Mouse (Mus musculus) hindbrain, embryonic 13.5 days (tissue): ENCODE data around the gene Cutc. TPM values are rescaled to one million over a fixed set of nuclear protein-coding genes. Genes with fewer than 3 reads are reported as not detected.

Source experiments
- ATAC-seq: fragments of 200-750 bp; cut with Nextera tagmentation; 2 replicates; pipeline ENCODE4 v1.8.0; 2017; ENCODE audit warnings: moderate TSS enrichment; ENCODE audit not compliant: low FRiP score
- H3K27ac ChIP-seq: fragments of 300-500 bp; sonication (generic); 2 replicates; pipeline ENCODE4 v1.5.1; 2015; ENCODE audit warnings: inconsistent platforms, mild to moderate bottlenecking, moderate library complexity
- H3K27me3 ChIP-seq: fragments of 300-500 bp; sonication (generic); 2 replicates; pipeline ENCODE4 v1.6.1; 2015; ENCODE audit warnings: mild to moderate bottlenecking, inconsistent platforms
- H3K36me3 ChIP-seq: fragments of 300-500 bp; sonication (generic); 2 replicates; pipeline ENCODE4 v1.6.1; 2015; ENCODE audit warnings: mild to moderate bottlenecking, inconsistent platforms
- H3K4me1 ChIP-seq: fragments of 300-500 bp; sonication (generic); replicated peaks from 2 replicates; pipeline ENCODE4 v1.6.1; 2015; ENCODE audit warnings: inconsistent platforms
- H3K4me2 ChIP-seq: fragments of 300-500 bp; sonication (generic); 2 replicates; pipeline ENCODE4 v1.6.1; 2015; ENCODE audit warnings: inconsistent platforms, mild to moderate bottlenecking, moderate library complexity
- H3K4me3 ChIP-seq: fragments of 300-500 bp; sonication (generic); 2 replicates; pipeline ENCODE4 v1.5.1; 2015; ENCODE audit warnings: mild to moderate bottlenecking, inconsistent platforms
- H3K9ac ChIP-seq: fragments of 300-500 bp; sonication (generic); 2 replicates; pipeline ENCODE4 v1.6.1; 2015; ENCODE audit warnings: mild to moderate bottlenecking, inconsistent platforms
- H3K9me3 ChIP-seq: fragments of 300-500 bp; sonication (generic); 2 replicates; pipeline ENCODE4 v1.6.1; 2016; ENCODE audit warnings: inconsistent platforms
- WGBS: fragments of 180-500 bp; shearing (Covaris S2); methylation state at CpG from one replicate; pipeline ENCODE4 v1.1.7; 2015; 5-methylcytosine and 5-hydroxymethylcytosine counted together
- polyA plus RNA-seq: library from polyadenylated mRNA; unstranded; fragments of >200 nt; fragmentation: Nextera tagmentation; extraction: Ambion mirVana; gene quantifications from 2 replicates; pipeline ENCODE4 v1.2.1, GENCODE M21; 2015

Gene Cutc
- polyA plus RNA-seq, 1 experiment from 2014 or later: 8.0 TPM

DNA sequence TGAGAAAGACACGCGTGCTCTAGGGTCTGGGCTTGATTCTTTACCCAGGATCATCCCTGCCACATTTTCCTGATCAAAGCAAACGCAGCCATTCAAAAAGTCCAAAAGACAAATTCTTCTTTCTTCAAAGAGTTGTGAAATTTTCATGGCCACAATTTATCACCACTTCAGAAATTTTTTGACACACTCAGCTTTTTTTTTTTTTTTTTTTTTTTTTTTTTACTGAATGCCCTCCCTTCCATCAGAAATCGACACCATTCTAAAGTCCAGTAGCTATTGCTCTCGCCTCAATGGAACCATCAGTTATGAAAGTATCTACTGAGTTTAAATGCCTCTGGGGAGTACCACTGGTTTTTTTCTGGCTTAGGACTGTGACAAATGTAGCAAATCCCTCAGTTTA lies 27.6 kb downstream of the Cutc start:
- no peaks in the 10 kb centered on the region for H3K36me3 ChIP-seq
- no peak overlapping the region for H3K4me2 ChIP-seq
- no peaks in the 10 kb centered on the region for H3K27me3 ChIP-seq
- H3K4me1 ChIP-seq: no peaks in the 10 kb centered on the region
- no peak overlapping the region for H3K9ac ChIP-seq
- 90% methylated on average over 5 of the region's 5 CpGs for WGBS
- no peaks in the 10 kb centered on the region for H3K9me3 ChIP-seq
- no peak for ATAC-seq
- no peak overlapping the region for H3K27ac ChIP-seq
- H3K4me3 ChIP-seq: no peak overlapping the region

DNA sequence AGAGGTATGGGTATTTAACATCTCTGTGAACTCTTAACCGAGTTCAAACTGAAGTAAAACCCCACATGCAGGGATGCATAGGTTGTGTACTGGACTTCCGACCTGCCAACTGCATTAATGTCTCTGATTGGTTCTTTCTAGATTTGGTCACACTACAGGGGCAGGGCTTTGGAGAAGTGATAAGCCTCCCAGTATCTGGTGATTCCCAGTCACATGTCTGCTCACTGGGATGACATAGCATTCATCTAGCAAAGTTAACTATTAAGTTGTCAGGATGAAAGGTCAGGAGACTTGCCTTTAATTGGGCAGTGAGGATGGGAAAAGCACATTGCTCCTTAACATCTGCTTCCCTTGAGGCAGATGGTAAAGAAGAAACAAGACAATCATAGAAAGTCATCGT lies 29.2 kb downstream of the Cutc start, which contains the start of gene Abcc2:
Gene Abcc2, plus strand, starts transcription at position 213 of the 400 bp plus-strand sequence.
- H3K4me2 ChIP-seq: no peak within 1 kb of the TSS
- H3K27me3 ChIP-seq: no peaks in the 10 kb centered on the region
- H3K4me1 ChIP-seq: no peaks in the 10 kb centered on the region
- no peak within 1 kb of the TSS for H3K4me3 ChIP-seq
- H3K9me3 ChIP-seq: no peaks in the 10 kb centered on the region
- no peaks in the 10 kb centered on the region for H3K36me3 ChIP-seq
- no peak within 1 kb of the TSS for H3K27ac ChIP-seq
- no peak for ATAC-seq
- 88% methylated on average over 3 of the region's 3 CpGs for WGBS
- no peak within 1 kb of the TSS for H3K9ac ChIP-seq

DNA sequence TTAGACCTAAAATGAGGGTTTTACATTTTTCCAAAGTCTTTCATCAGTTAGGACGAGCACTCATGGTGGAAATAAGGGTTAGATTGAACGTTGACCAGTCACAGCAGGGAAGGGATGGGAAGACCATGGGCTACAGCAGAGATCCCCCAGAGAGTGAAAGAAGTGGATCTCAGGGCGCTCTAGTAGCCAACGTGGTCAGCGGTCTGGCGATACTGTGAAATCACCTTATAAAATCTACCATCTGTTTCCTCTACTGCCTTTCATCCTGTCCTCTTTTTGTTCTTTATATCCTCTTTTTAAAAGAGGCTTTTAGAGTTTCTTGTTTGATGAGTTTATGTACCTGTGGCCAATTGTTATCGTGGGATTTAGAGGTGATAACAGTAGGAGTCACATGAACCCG lies 32.0 kb downstream of the Cutc start:
- WGBS: 85% methylated on average over 8 of the region's 8 CpGs
- H3K4me3 ChIP-seq: no peak overlapping the region
- no peak for ATAC-seq
- no peaks in the 10 kb centered on the region for H3K4me1 ChIP-seq
- H3K4me2 ChIP-seq: no peak overlapping the region
- no peak overlapping the region for H3K9ac ChIP-seq
- H3K27ac ChIP-seq: no peak overlapping the region
- H3K36me3 ChIP-seq: no peaks in the 10 kb centered on the region
- H3K27me3 ChIP-seq: no peaks in the 10 kb centered on the region
- no peaks in the 10 kb centered on the region for H3K9me3 ChIP-seq

DNA sequence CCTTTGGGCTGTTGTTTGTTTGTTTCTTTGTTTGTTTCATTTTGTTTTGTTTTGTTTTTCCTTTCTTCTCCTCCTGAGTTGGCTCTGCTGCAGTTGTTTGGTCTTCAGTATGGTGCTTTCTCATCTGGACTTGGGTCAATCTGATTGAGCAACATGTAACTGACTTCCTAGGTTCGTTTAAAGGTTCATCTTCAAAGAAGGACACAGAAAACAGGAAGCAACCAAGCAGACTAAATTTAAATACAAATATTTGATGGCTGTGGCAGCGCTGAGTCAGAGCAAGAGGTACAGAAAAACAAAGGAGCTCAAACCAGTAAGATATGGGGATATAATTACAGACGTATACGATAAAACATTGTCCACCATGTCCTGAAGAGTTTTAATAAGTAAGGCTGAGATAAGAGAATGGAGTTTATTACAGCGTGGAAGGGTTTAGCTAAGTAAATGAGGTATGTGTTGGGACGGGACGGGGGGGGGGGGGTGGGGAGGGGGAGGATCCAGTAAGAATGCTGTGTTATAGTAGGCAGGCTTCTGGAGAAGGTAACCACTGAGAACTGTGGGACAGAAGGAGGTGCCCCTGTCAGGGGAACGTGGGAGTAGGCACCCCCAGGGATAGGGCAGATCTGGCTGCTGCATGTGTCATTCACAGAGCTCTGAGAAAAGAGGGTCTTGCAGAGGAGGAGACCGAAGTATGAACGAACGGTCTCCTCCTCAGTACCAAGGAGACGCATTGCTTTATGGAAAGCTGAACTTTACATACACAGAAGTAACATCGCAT lies 33.6 kb downstream of the Cutc start:
- Histone ChIP-seq H3K4me3 (no peak overlapping the region), H3K4me2 (no peak overlapping the region), H3K27me3 (no peaks in the 10 kb centered on the region), H3K36me3 (no peaks in the 10 kb centered on the region), H3K9me3 (no peaks in the 10 kb centered on the region), H3K27ac (no peak overlapping the region), H3K4me1 (no peaks in the 10 kb centered on the region), H3K9ac (no peak overlapping the region)
- ATAC-seq: no peak
- 82% methylated on average over 13 of the region's 13 CpGs for WGBS

DNA sequence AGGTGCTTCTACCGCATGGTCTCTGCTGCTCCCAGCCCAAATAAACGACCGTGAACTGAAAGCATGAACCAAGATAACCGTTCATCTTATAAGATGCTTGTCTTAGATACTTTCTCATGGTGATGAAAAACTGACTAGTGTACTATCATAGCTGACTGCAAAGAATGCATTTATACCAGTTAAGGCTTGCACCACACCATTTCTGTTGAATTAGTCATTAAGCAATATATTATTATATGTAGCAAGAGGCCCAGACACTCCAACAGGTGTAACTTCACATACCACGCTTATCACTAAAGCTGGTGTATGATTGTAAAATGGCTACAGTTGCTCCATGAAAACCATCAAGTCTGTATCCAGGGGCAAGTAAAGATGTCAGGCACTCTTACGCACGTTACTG lies 37.0 kb downstream of the Cutc start:
- H3K27me3 ChIP-seq: no peaks in the 10 kb centered on the region
- no peaks in the 10 kb centered on the region for H3K9me3 ChIP-seq
- no peak overlapping the region for H3K4me3 ChIP-seq
- WGBS: 95% methylated on average over 7 of the region's 7 CpGs
- H3K9ac ChIP-seq: no peak overlapping the region
- ATAC-seq: no peak
- no peaks in the 10 kb centered on the region for H3K36me3 ChIP-seq
- no peak overlapping the region for H3K27ac ChIP-seq
- no peak overlapping the region for H3K4me2 ChIP-seq
- H3K4me1 ChIP-seq: no peaks in the 10 kb centered on the region

DNA sequence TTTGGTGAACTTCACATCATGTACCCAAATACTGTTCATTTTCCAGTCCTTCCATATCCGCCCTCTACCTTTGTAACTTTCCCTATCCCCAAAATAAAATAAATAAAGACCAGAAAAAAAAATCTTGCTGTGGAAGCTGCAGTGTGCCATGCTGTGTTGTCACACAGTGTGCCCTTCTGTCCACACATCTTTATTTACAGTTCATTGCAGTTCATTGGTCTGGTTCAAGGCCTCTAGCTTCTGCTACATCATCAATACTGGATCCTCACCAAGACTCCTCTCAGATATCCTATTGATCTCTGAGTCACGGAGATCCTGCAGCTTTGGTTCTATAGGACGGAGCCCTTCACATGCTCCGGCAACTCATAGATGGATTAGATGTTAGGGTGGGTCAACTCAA lies 39.7 kb downstream of the Cutc start:
- no peaks in the 10 kb centered on the region for H3K36me3 ChIP-seq
- 90% methylated on average over 4 of the region's 4 CpGs for WGBS
- ATAC-seq: no peak
- H3K4me1 ChIP-seq: no peaks in the 10 kb centered on the region
- no peaks in the 10 kb centered on the region for H3K27me3 ChIP-seq
- H3K4me2 ChIP-seq: no peak overlapping the region
- no peaks in the 10 kb centered on the region for H3K9me3 ChIP-seq
- H3K4me3 ChIP-seq: no peak overlapping the region
- no peak overlapping the region for H3K27ac ChIP-seq
- no peak overlapping the region for H3K9ac ChIP-seq

DNA sequence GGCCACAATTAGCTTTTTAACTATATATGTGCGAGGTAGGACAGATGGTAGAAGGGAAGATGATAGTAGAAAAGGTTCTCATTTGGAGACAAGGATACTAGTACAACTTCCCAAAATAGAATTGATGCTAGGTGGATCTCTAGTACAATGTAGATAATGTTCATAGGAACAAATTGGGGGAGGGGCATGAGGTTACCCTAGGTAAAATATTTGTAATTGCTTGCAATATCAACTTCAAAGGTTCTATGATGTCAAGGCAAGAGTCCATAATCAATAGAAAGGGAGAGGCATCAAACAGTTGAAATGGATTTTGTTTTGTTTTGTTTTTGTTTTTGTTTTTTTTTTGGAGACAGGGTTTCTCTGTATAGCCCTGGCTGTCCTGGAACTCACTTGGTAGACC lies 41.2 kb downstream of the Cutc start:
- Histone ChIP-seq H3K4me2 (no peak overlapping the region), H3K36me3 (no peaks in the 10 kb centered on the region), H3K9me3 (no peaks in the 10 kb centered on the region), H3K9ac (no peak overlapping the region), H3K4me1 (no peaks in the 10 kb centered on the region), H3K27ac (no peak overlapping the region), H3K4me3 (no peak overlapping the region), H3K27me3 (no peaks in the 10 kb centered on the region)
- no peak for ATAC-seq
- 95% methylated on average over 1 of the region's 1 CpGs for WGBS

DNA sequence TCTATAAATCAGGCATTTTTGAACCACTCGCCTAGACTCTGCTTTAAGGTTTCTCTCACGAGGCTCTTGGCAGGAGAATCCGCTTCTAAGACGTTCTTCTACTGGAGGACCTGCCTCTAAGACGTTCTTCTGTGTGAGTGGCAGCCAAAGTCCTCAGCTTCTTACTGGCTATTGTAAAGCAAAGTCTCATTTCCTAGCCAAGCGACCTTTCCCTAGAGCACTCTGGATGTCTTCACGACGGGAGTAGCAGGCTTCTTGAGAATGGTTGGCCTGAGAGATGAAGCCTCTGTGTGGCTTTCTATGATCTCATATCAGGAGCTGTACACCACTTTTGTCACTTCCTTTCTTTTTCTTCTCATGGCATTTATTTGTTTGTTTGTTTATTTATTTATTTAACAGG lies 42.7 kb downstream of the Cutc start:
- no peak overlapping the region for H3K9ac ChIP-seq
- no peaks in the 10 kb centered on the region for H3K36me3 ChIP-seq
- no peak overlapping the region for H3K4me2 ChIP-seq
- H3K4me1 ChIP-seq: no peaks in the 10 kb centered on the region
- no peaks in the 10 kb centered on the region for H3K27me3 ChIP-seq
- no peaks in the 10 kb centered on the region for H3K9me3 ChIP-seq
- no peak overlapping the region for H3K4me3 ChIP-seq
- 86% methylated on average over 8 of the region's 8 CpGs for WGBS
- H3K27ac ChIP-seq: no peak overlapping the region
- ATAC-seq: no peak

DNA sequence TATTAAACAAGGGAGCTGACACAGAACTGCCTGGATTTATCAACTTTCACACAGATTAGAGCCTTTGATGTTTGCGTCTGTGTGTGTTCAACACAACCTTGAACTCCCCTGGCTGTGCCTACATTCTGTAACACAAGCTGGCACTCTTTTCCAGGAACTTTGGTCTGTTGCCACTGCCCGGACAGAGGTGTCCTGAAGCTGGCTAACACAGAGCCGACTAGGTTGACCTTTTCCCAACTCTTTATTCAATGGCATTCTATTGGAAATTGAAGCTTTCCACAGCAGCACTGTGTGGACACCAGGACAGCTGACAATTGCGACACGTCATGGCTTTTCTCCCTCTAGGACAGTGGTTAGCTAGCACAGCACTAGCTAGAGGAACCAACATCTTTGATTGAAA lies 44.4 kb downstream of the Cutc start:
- Histone ChIP-seq H3K4me3 (no peak overlapping the region), H3K27ac (no peak overlapping the region), H3K27me3 (no peaks in the 10 kb centered on the region), H3K36me3 (no peaks in the 10 kb centered on the region), H3K9me3 (no peaks in the 10 kb centered on the region), H3K9ac (no peak overlapping the region), H3K4me2 (no peak overlapping the region), H3K4me1 (no peaks in the 10 kb centered on the region)
- no peak for ATAC-seq
- 82% methylated on average over 5 of the region's 5 CpGs for WGBS

DNA sequence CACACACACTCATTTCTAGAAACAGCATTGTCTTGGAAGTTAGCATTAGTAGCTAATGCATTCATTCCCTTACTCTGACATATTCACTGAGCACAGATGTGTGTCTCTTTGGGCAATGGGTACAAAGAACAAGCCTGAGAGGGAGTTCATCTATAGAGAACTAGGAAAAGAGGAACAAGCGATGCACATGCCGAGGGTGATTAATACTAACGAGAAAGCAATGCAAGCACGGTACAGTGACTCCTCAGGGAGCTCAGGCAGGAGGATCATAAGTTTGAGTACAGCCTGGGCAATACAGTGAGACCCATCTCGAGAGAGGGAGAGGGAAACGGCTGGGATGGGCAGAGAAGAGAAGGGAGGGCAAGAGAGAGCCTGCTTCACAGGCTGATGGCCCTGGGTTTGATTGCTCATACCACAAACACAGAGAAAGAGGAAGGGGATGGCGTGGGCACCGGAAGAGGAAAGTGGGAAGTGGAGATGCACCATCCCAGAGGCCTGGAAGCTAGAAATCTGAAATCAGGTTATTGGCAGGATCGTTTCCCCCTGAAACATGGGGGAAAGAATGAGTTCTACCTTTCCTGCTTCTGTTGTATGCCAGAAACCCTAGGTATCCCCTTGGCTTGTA lies 48.7 kb downstream of the Cutc start:
- no peak for ATAC-seq
- WGBS: 81% methylated on average over 9 of the region's 9 CpGs

DNA sequence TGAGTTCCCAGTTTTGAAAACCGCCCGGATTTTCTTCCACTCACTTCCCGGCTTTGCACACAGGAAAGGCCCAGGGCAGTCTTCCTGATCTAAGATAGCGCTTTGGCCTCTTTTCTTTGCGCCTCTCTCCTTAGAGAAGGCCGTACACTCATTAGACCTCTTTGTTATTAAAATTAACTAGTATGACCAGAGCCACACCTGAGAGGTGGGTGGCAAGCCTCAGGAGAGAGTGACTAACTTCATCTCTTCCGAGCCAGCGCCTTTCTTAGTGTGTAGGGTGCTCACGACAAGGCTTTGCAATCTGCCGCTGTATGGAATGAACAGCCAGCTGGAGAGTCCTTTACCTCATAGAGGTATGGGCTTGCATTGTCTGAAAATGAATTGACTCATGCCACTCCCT lies 51.1 kb downstream of the Cutc start:
- 87% methylated on average over 10 of the region's 10 CpGs for WGBS
- H3K27ac ChIP-seq: no peak overlapping the region

More for the DNA sequence above, 48.7 kb downstream of the Cutc start:
- no peaks in the 10 kb centered on the region for H3K4me1 ChIP-seq
- no peak overlapping the region for H3K27ac ChIP-seq
- H3K4me2 ChIP-seq: no peak overlapping the region
- H3K9ac ChIP-seq: no peak overlapping the region
- no peaks in the 10 kb centered on the region for H3K9me3 ChIP-seq
- no peaks in the 10 kb centered on the region for H3K27me3 ChIP-seq
- no peaks in the 10 kb centered on the region for H3K36me3 ChIP-seq
- no peak overlapping the region for H3K4me3 ChIP-seq

DNA sequence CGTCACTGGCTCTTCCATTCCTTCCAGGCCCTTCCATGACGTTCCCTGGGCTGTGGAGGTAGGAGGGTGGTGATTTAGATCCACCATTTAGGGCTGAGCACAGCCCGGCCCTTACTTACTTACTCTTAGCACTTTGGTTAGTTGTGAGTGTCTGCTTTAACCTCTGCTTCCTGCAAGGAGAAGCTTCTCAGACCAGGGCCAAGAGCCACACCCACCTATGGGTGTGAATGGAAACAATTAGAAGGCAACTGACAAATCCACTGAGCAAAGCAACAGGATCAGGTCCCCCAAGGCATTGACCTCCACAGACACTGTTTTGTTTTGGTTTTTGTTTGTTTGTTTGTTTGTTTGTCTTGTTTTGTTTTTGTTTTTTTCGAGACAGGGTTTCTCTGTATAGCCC lies 56.5 kb downstream of the Cutc start:
- H3K36me3 ChIP-seq: no peaks in the 10 kb centered on the region
- no peaks in the 10 kb centered on the region for H3K27me3 ChIP-seq
- H3K9me3 ChIP-seq: no peaks in the 10 kb centered on the region
- H3K27ac ChIP-seq: no peak overlapping the region
- 44% methylated on average over 4 of the region's 4 CpGs for WGBS
- no peak overlapping the region for H3K4me3 ChIP-seq
- no peak for ATAC-seq
- H3K4me1 ChIP-seq: no peaks in the 10 kb centered on the region
- H3K4me2 ChIP-seq: no peak overlapping the region
- no peak overlapping the region for H3K9ac ChIP-seq

More for the DNA sequence above, 51.1 kb downstream of the Cutc start:
- no peak for ATAC-seq
- Histone ChIP-seq H3K9ac (no peak overlapping the region), H3K9me3 (no peaks in the 10 kb centered on the region), H3K36me3 (no peaks in the 10 kb centered on the region), H3K4me1 (no peaks in the 10 kb centered on the region), H3K27me3 (no peaks in the 10 kb centered on the region), H3K4me3 (no peak overlapping the region), H3K4me2 (no peak overlapping the region)

DNA sequence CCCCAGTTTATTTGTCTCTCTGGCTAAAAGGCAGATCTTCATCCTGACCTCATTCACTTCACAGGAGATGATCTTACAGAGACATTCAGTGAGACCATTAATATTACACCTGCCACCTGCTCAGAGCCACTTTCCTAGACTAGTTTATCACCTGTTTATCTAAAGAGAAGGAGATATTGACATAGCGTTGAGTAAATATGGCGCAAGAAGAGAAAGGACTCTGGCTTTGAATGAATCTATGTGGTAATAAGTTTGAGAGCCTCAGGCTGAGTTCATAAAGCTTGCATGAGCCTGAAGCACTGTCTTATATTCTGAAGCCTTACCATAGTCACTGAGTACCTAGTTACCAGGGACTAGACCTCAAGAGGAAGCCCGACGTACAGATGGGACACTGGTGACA lies 58.6 kb downstream of the Cutc start:
- no peaks in the 10 kb centered on the region for H3K9me3 ChIP-seq
- H3K4me1 ChIP-seq: no peaks in the 10 kb centered on the region
- H3K9ac ChIP-seq: no peak overlapping the region
- H3K27ac ChIP-seq: no peak overlapping the region
- H3K36me3 ChIP-seq: no peaks in the 10 kb centered on the region
- no peak overlapping the region for H3K4me3 ChIP-seq
- no peak for ATAC-seq
- no peak overlapping the region for H3K4me2 ChIP-seq
- H3K27me3 ChIP-seq: 0 out of 2 replicates have a peak, but pooled peaks cover under 1% of the 10 kb centered on the region
- WGBS: 98% methylated on average over 4 of the region's 4 CpGs
